Mouse (Mus musculus) testis, adult 2 months (tissue): ENCODE measurements around the gene Spg7.

Experiments used
- CTCF ChIP-seq: fragments of 200-500 bp; IDR thresholded peaks from 2 replicates; pipeline ENCODE4 v1.5.1; 2012; ENCODE audit warnings: low read depth, mild to moderate bottlenecking, inconsistent platforms, low read length, moderate library complexity; ENCODE audit not compliant: control insufficient read depth, insufficient read depth, insufficient replicate concordance
- POLR2A ChIP-seq: fragments of 200-500 bp; IDR thresholded peaks from 2 replicates; pipeline ENCODE4 v1.6.1; 2012; ENCODE audit warnings: low read depth, mild to moderate bottlenecking, inconsistent platforms, low read length, moderate library complexity; ENCODE audit not compliant: control insufficient read depth

DNA sequence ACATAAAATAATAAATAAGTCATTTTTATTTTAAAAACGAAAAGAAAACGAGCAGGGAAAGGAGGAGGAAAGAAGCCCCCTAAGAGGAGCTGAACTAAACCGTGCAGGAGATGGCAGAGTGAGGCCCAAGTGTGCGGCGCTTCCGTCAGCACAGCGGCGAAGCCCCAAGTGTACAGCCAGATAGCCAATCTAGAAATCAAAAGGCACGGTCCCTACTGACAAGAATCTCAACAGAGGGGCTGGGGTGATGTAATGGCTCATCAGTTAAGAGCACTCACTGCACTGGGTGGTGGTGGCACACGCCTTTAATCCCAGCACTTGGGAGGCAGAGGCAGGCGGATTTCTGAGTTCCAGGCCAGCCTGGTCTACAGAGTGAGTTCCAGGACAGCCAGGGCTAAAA is 25.3 kb upstream of the Spg7 start:
- TF ChIP-seq CTCF = no peak
- TF ChIP-seq POLR2A = no peak
